Mouse (Mus musculus) c-Kit-positive CD71-positive TER-119-negative erythroid progenitor cells, embryonic 14.5 days (primary cell): ENCODE results near the gene Pramef17.
"Not testable (repeated sequence)": the region's sequence is repeated elsewhere in the genome, so short reads cannot be mapped to it uniquely, and the experiment has no call there.

ENCODE experiments used
- DNase-seq: peaks from one replicate; pipeline ENCODE4 v3.0.0-alpha.2; 2013; ENCODE audit warnings: low read depth

Pramef17 gene

DNA sequence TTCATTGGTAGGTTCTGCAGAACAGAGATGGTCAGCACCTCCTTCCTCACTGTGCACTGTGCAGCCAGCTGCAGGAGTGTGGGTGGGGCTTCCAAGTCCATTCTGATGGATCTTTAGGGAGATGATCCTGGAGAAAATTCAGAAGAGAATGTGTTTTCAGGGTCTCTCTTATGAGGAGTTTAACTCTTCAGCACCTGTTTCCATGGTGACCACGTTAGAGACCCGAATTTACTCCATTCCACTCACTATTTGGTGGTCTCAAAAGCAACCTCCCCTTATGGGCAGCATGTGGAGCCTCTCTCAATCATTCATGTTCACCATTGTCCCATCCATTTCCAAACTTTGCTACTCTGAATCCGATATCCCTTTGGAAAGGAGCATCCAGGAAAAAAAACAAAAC lies at the start of gene Pramef17:
Pramef17 (minus strand) TSS at position 101 of the 400 bp plus-strand sequence.
- not testable (repeated sequence) for DNase-seq

- DNase-seq: not testable (repeated sequence)
Observed at GRCm38 (mm10) chr4:143988126-143988525, 6.0 kb downstream of the Pramef17 start.

GRCm38 (mm10) chr4:143987475-143987941 lies 6.7 kb downstream of the Pramef17 start:
- DNase-seq: not testable (repeated sequence)

- not testable (repeated sequence) for DNase-seq
Observed at GRCm38 (mm10) chr4:143985733-143986132, 8.4 kb downstream of the Pramef17 start.

GRCm38 (mm10) chr4:143985165-143985564 lies 9.0 kb downstream of the Pramef17 start:
- not testable (repeated sequence) for DNase-seq

GRCm38 (mm10) chr4:143983446-143983845 lies 10.7 kb downstream of the Pramef17 start:
- not testable (repeated sequence) for DNase-seq

DNA sequence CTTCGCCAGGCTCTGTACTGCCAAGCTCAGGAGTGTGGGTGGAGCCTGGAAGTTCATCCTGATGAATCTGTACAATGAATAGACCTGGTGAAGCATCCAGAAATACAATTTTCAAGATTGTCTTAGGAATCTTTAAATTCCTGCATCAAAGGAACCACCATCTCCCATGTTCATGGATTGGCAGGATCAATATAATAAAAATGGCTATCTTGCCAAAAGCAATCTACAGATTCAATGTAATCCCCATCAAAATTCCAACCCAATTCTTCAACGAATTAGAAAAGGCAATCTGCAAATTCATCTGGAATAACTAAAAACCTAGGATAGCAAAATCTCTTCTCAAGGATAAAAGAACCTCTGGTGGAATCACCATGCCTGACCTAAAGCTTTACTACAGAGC lies 27.3 kb downstream of the Pramef17 start, which contains the start of gene Gm13101:
Gm13101 (minus strand) TSS at position 101 of the 400 bp plus-strand sequence.
- not testable (repeated sequence) for DNase-seq

DNA sequence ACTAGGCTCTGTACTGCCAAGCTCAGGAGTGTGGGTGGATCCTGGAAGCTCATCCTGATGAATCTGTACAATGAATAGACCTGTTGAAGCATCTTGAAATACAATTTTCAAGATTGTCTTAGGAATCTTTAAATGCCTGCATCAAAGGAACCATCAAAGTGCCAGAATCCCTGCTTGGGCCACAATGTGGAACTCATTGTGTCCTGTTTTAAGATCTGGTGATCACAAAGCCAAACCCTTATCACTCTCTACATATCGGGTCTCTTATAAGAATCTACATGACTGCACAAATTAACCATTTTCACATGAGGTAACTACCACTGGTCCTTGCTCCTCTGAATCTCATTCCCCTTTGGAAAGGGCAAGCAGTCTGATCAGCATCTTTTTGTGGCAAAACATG lies 43.3 kb downstream of the Pramef17 start, which contains the start of gene Pramef25:
Pramef25 (minus strand) TSS at position 101 of the 400 bp plus-strand sequence.
- not testable (repeated sequence) for DNase-seq
